Mouse (Mus musculus): ENCODE measurements at regions not wholly inside any gene's neighbourhood (a gene's known extent, or its start where the extent isn't known, plus 50 kb on each side); places are given as distances from the start of the nearest gene placed in this dataset.

GRCm38 (mm10) chr2:160587015-160587835, 58.5 kb upstream of the Top1 start:
- DNase-seq = no peak

DNA sequence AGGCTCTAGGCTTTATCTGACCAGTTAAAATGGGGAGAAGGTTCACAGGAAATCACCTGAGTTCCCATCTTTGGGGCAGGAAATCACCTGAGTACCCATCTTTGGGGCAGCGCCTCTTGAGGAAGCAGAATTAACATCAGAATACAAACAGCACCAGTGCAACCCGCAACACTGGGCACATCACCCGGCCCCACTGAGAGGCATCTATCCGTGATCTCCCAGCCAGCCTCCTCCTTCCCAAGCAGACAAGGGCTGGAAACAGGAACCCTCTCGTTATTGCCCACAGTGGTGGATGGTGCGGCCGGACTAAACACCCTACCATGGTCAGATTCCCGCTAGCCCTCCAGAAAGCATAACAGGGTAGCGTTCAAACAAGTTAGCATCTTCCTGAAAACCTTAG, 57.3 kb upstream of the Top1 start:
- DNase-seq = no peak

- no peak for DNase-seq
Measured at GRCm38 (mm10) chr2:160590209-160590910, 55.3 kb upstream of the Top1 start.

DNA sequence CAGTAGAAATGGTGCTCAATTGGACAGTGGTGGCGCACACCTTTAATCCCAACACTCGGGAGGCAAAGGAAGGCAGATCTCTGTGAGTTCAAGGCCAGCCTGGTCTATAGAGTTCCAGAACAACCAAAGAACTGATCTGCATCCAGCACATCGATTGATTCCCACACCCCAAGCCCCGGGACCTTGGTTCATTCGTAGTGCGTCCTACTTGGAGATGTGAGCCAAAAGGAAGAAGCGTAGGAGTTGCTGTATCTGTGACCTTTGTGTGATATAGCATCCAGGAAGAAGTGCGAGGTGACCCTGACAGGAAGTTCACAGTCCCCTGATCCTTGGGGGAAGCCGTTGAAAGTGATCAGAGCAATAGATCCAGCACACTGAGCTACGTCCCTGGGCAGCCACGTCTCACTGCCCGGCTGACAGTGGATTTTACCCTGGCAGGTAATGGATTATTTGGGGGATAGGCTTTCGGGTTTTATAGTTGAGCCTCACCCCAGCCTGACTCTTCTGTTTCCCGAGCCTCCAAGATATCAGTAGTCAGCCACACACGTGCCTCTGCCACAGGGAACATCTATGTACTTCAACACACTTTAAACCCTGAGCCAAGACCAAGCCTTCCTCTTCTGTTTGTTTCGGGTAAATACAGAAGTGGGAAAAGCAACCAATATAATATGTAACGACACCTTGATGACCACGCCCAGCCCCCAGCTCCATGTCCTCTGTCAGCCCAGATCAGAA, 54.1 kb upstream of the Top1 start:
- no peak for DNase-seq

GRCm38 (mm10) chr2:160593035-160593434, 52.7 kb upstream of the Top1 start:
- DNase-seq = peak; percentile 49 to 82
